Mouse (Mus musculus): ENCODE measurements at regions not wholly inside any gene's neighbourhood (a gene's known extent, or its start where the extent isn't known, plus 50 kb on each side); places are given as distances from the start of the nearest gene placed in this dataset.

- TF ChIP-seq CTCF (conservative IDR thresholded peaks at IDR 0.05; ENCODE audit: low read length) (no peak), POU5F1 (IDR thresholded peaks at IDR 0.05; ENCODE audit: borderline replicate concordance, low read length) (no peak)
Measured at GRCm38 (mm10) chr4:39934025-39934708, 208.7 kb upstream of the Aco1 start.

Measured in E14TG2a.4 (cell line).